Mouse (Mus musculus): ENCODE results near the gene Pkdcc. TPM values are rescaled to one million over a fixed set of nuclear protein-coding genes. Genes with fewer than 3 reads are reported as not detected.

Pkdcc gene
- polyA plus RNA-seq, 1 experiment, result 11.6 TPM

- no peak for DNase-seq
- H3K27me3 ChIP-seq (ENCODE audit: control insufficient read depth, insufficient read depth, low read length), result no peaks in the 10 kb centered on the region
- WGBS, result 96% methylated on average over 18 of the region's 18 CpGs
- no peak overlapping the region for H3K27ac ChIP-seq (ENCODE audit: insufficient read depth, low read length)
- TF ChIP-seq CTCF (IDR thresholded peaks at IDR 0.05; ENCODE audit: borderline replicate concordance, insufficient read depth, low read depth, low read length), result no peak
- no peak for TF ChIP-seq POLR2A (IDR thresholded peaks at IDR 0.05; ENCODE audit: borderline replicate concordance, insufficient read depth, low read length)
- H3K4me3 ChIP-seq (replicated peaks; ENCODE audit: insufficient read depth, low read depth, low read length), result no peak overlapping the region
- H3K4me1 ChIP-seq (ENCODE audit: control insufficient read depth, insufficient read depth, low read length), result no peaks in the 10 kb centered on the region
These were observed 35.9 kb downstream of the Pkdcc start for GRCm38 (mm10) chr17:83250903-83251526.

DNA sequence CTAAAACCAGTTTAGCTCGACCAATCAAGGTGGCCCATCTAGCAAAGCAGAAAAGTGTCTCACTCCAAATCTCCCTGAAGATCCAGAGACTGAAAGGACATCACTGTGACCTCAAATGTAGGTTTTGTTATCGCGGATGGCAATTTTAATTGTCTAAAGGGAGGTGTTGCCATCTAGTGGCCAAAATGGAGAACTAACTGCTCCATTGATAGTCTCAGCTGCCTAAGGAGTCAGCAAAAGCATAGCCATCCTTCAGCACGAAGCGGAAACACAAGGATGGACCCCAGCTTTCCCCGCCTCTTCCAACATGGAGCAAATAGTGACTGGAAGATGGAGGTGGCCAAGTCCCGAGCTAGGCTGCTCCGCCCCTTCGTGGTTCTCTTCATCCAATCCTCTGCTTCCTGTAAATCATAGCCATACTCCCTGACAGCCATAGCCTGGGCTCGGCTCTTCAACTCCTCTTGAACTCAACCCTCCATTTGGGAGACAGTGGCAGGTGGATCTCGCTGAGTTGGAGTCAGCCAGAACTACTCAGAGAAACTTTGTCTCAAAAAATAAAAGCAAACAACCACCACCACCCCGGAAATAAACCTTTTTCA, 38.1 kb downstream of the Pkdcc start:
- no peak overlapping the region for H3K4me3 ChIP-seq (replicated peaks; ENCODE audit: insufficient read depth, low read depth, low read length)
- no peaks in the 10 kb centered on the region for H3K27me3 ChIP-seq (ENCODE audit: control insufficient read depth, insufficient read depth, low read length)
- DNase-seq, result peak; percentile 36 to 37
- 30% methylated on average over 12 of the region's 12 CpGs for WGBS
- TF ChIP-seq CTCF (IDR thresholded peaks at IDR 0.05; ENCODE audit: borderline replicate concordance, insufficient read depth, low read depth, low read length) (peak; percentile 61; the same call in 1 of the 2 replicates), POLR2A (IDR thresholded peaks at IDR 0.05; ENCODE audit: borderline replicate concordance, insufficient read depth, low read length) (no peak)
- no peaks in the 10 kb centered on the region for H3K4me1 ChIP-seq (ENCODE audit: control insufficient read depth, insufficient read depth, low read length)
- no peak overlapping the region for H3K27ac ChIP-seq (ENCODE audit: insufficient read depth, low read length)

DNA sequence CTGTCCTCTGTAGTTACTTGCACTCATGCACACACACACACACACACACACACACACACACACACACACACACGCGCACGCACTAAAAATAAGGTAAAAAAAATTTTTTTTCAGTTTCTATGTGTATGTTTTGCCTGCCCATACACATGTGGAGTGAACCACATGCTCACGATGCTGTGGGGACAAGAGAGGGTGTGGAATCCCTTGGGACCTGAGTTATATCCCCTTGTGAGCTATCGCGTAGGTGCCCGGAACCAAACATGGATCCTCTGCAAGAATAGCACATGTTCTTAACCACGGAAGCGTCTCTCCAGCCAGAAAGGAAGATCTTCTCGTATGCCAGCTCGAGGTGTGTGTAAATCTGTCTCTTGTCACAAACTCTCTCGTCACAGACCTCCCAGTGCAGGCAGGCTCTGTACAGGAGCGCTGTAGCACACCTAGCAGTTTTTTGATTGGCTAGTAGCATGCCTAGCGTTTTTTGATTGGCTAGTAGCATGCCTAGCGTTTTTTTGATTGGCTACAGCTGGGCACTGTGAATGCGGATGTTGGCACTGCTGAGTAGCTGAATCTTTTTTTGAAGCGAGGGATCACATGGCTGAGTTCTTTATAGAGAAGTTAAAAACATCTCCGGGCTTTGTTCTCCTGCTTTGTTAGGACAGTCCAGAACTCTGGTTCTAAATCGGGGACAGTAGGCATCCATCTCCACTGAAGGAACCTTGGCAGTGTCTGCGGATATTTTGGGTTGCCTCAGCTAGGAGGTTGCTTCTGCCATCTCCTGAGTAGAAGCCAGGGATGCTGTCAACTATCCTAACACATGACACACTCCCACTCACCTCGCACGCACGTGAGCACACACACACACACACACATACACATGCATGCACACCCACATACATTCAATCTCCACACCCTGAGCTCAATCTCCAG, 52.4 kb downstream of the Pkdcc start:
- 21% methylated on average over 23 of the region's 23 CpGs for WGBS
- DNase-seq, result peak; percentile 62 to 80
- no peak overlapping the region for H3K27ac ChIP-seq (ENCODE audit: insufficient read depth, low read length)
- no peaks in the 10 kb centered on the region for H3K27me3 ChIP-seq (ENCODE audit: control insufficient read depth, insufficient read depth, low read length)
- no peak for TF ChIP-seq CTCF (IDR thresholded peaks at IDR 0.05; ENCODE audit: borderline replicate concordance, insufficient read depth, low read depth, low read length)
- no peak for TF ChIP-seq POLR2A (IDR thresholded peaks at IDR 0.05; ENCODE audit: borderline replicate concordance, insufficient read depth, low read length)
- peak overlapping the region; percentile 47 for H3K4me3 ChIP-seq (replicated peaks; ENCODE audit: insufficient read depth, low read depth, low read length)
- peaks cover 3% of the 10 kb centered on the region; the same call in 1 of the 2 replicates for H3K4me1 ChIP-seq (ENCODE audit: control insufficient read depth, insufficient read depth, low read length)

GRCm38 (mm10) chr17:83271509-83271908, 56.4 kb downstream of the Pkdcc start:
- Histone ChIP-seq H3K27ac (ENCODE audit: insufficient read depth, low read length) (no peak overlapping the region), H3K27me3 (ENCODE audit: control insufficient read depth, insufficient read depth, low read length) (no peaks in the 10 kb centered on the region), H3K4me1 (ENCODE audit: control insufficient read depth, insufficient read depth, low read length) (peaks cover 3% of the 10 kb centered on the region; the same call in 1 of the 2 replicates), H3K4me3 (replicated peaks; ENCODE audit: insufficient read depth, low read depth, low read length) (no peak overlapping the region)
- TF ChIP-seq CTCF (IDR thresholded peaks at IDR 0.05; ENCODE audit: borderline replicate concordance, insufficient read depth, low read depth, low read length), result peak; percentile 61
- TF ChIP-seq POLR2A (IDR thresholded peaks at IDR 0.05; ENCODE audit: borderline replicate concordance, insufficient read depth, low read length), result no peak
- WGBS, result 3% methylated on average over 3 of the region's 3 CpGs
- DNase-seq, result peak; percentile 54 to 66

GRCm38 (mm10) chr17:83272641-83273040, 57.5 kb downstream of the Pkdcc start:
- no peak for DNase-seq
- TF ChIP-seq POLR2A (IDR thresholded peaks at IDR 0.05; ENCODE audit: borderline replicate concordance, insufficient read depth, low read length) (no peak), CTCF (IDR thresholded peaks at IDR 0.05; ENCODE audit: borderline replicate concordance, insufficient read depth, low read depth, low read length) (no peak)
- no peak overlapping the region for H3K4me3 ChIP-seq (replicated peaks; ENCODE audit: insufficient read depth, low read depth, low read length)
- peaks cover 9% of the 10 kb centered on the region for H3K4me1 ChIP-seq (ENCODE audit: control insufficient read depth, insufficient read depth, low read length)
- no peaks in the 10 kb centered on the region for H3K27me3 ChIP-seq (ENCODE audit: control insufficient read depth, insufficient read depth, low read length)
- no peak overlapping the region for H3K27ac ChIP-seq (ENCODE audit: insufficient read depth, low read length)
- WGBS, result 70% methylated on average over 8 of the region's 8 CpGs

- 42% methylated on average over 9 of the region's 9 CpGs for WGBS
- DNase-seq, result no peak
- Histone ChIP-seq H3K27ac (ENCODE audit: insufficient read depth, low read length) (no peak overlapping the region), H3K27me3 (ENCODE audit: control insufficient read depth, insufficient read depth, low read length) (no peaks in the 10 kb centered on the region), H3K4me3 (replicated peaks; ENCODE audit: insufficient read depth, low read depth, low read length) (no peak overlapping the region), H3K4me1 (ENCODE audit: control insufficient read depth, insufficient read depth, low read length) (peaks cover 6% of the 10 kb centered on the region; the same call in 1 of the 2 replicates)
- TF ChIP-seq CTCF (IDR thresholded peaks at IDR 0.05; ENCODE audit: borderline replicate concordance, insufficient read depth, low read depth, low read length), result no peak
- TF ChIP-seq POLR2A (IDR thresholded peaks at IDR 0.05; ENCODE audit: borderline replicate concordance, insufficient read depth, low read length), result no peak
These were observed 58.5 kb downstream of the Pkdcc start for GRCm38 (mm10) chr17:83273636-83274035.

- TF ChIP-seq POLR2A (IDR thresholded peaks at IDR 0.05; ENCODE audit: borderline replicate concordance, insufficient read depth, low read length), result no peak
- TF ChIP-seq CTCF (IDR thresholded peaks at IDR 0.05; ENCODE audit: borderline replicate concordance, insufficient read depth, low read depth, low read length), result no peak
- WGBS, result 66% methylated on average over 4 of the region's 4 CpGs
- Histone ChIP-seq H3K4me1 (ENCODE audit: control insufficient read depth, insufficient read depth, low read length) (peaks cover 6% of the 10 kb centered on the region; the same call in 1 of the 2 replicates), H3K27me3 (ENCODE audit: control insufficient read depth, insufficient read depth, low read length) (no peaks in the 10 kb centered on the region), H3K4me3 (replicated peaks; ENCODE audit: insufficient read depth, low read depth, low read length) (no peak overlapping the region), H3K27ac (ENCODE audit: insufficient read depth, low read length) (no peak overlapping the region)
- no peak for DNase-seq
These were observed 59.0 kb downstream of the Pkdcc start for GRCm38 (mm10) chr17:83274101-83274500.

Other genes with a start within 250 kb of the Pkdcc start
- gene Eml4, start 135.6 kb downstream of the Pkdcc start, polyA plus RNA-seq (2012; rRNA removed), result 16.7 and 17.3 TPM in 2 replicates

All from cerebellum, adult 2 months (tissue).